ENCODE assay signal across 13 mouse cellular contexts in genomic region chr1:106687435-106688160, GRCm38 (mm10). TPM values are rescaled to one million over a fixed set of nuclear protein-coding genes. Genes with fewer than 3 reads are reported as not detected.
DNase-seq lines count a peak whose midpoint lies in the region; ATAC-seq and TF ChIP-seq lines count a peak whose summit lies in the region.
"Had no signal": no experiment of that assay in that cellular context is flagged by ENCODE, and none has a peak within 500 bp of the region (broad histone marks: within the 10 kb centered on the region; RNA-seq: fewer than 3 reads in every experiment).

No protein-coding gene starts in this region.

- H3K9ac ChIP-seq in hindbrain, embryonic 15.5 days: no peak overlapping the region
- no peak overlapping the region for H3K9ac ChIP-seq in hindbrain, embryonic 12.5 days
- H3K9ac ChIP-seq in liver, postnatal 0 days (replicated peaks): no peak overlapping the region
- H3K9ac ChIP-seq: limb, embryonic 15.5 days had no signal

- ATAC-seq in hindbrain, embryonic 15.5 days (ENCODE audit: low FRiP score, low read depth): 0 out of 2 replicates have a peak, but pooled peaks have one; percentile 11
- no peak for ATAC-seq in hindbrain, embryonic 12.5 days (ENCODE audit: low FRiP score)
- ATAC-seq in activated CD4-positive, CD25-positive, alpha-beta regulatory T cell, adult 4 months: peak; percentile 41
- ATAC-seq in inflammation-experienced regulatory T-cells, adult 6 months: peak; percentile 64
- peak; percentile 17 for ATAC-seq in megakaryocyte progenitor cell, adult 5-6 weeks (replicated peaks; ENCODE audit: poor library complexity)
- ATAC-seq in liver, postnatal 0 days: no peak
- ATAC-seq: forebrain, embryonic 16.5 days had no signal

- no peak overlapping the region for H3K4me3 ChIP-seq in hindbrain, embryonic 15.5 days
- no peak overlapping the region for H3K4me3 ChIP-seq in hindbrain, embryonic 12.5 days
- no peak overlapping the region for H3K4me3 ChIP-seq in liver, postnatal 0 days (ENCODE audit: low read depth, low read length)
- H3K4me3 ChIP-seq: limb, embryonic 15.5 days had no signal

- H3K27ac ChIP-seq in hindbrain, embryonic 15.5 days (replicated peaks): no peak overlapping the region
- H3K27ac ChIP-seq in hindbrain, embryonic 12.5 days: no peak overlapping the region
- H3K27ac ChIP-seq in liver, postnatal 0 days (ENCODE audit: low read depth): no peak overlapping the region
- H3K27ac ChIP-seq: limb, embryonic 15.5 days had no signal

- no peaks in the 10 kb centered on the region for H3K36me3 ChIP-seq in hindbrain, embryonic 15.5 days
- no peaks in the 10 kb centered on the region for H3K36me3 ChIP-seq in hindbrain, embryonic 12.5 days
- H3K36me3 ChIP-seq in liver, postnatal 0 days (replicated peaks; ENCODE audit: insufficient read depth, low read length): no peaks in the 10 kb centered on the region
- H3K36me3 ChIP-seq: limb, embryonic 15.5 days had no signal

- no peak overlapping the region for H3K4me2 ChIP-seq in hindbrain, embryonic 15.5 days
- no peak overlapping the region for H3K4me2 ChIP-seq in hindbrain, embryonic 12.5 days (replicated peaks)
- H3K4me2 ChIP-seq in liver, postnatal 0 days (ENCODE audit: low read depth, low read length): no peak overlapping the region
- H3K4me2 ChIP-seq: limb, embryonic 15.5 days had no signal

- no peaks in the 10 kb centered on the region for H3K27me3 ChIP-seq in hindbrain, embryonic 15.5 days
- H3K27me3 ChIP-seq in hindbrain, embryonic 12.5 days: no peaks in the 10 kb centered on the region
- H3K27me3 ChIP-seq in liver, postnatal 0 days (ENCODE audit: insufficient read depth, low read length): no peaks in the 10 kb centered on the region
- H3K27me3 ChIP-seq: limb, embryonic 15.5 days had no signal

- no peak for TF ChIP-seq CTCF in liver, postnatal 0 days (IDR thresholded peaks at IDR 0.05; ENCODE audit: low read depth)

- no peak for TF ChIP-seq EP300 in liver, postnatal 0 days (IDR thresholded peaks at IDR 0.05; ENCODE audit: low read depth)

- H3K9me3 ChIP-seq in hindbrain, embryonic 15.5 days: no peaks in the 10 kb centered on the region
- H3K9me3 ChIP-seq in hindbrain, embryonic 12.5 days (replicated peaks): no peaks in the 10 kb centered on the region
- no peaks in the 10 kb centered on the region for H3K9me3 ChIP-seq in liver, postnatal 0 days (ENCODE audit: low read length)
- H3K9me3 ChIP-seq: limb, embryonic 15.5 days had no signal

- WGBS in hindbrain, embryonic 15.5 days: 90% methylated on average over 18 of the region's 18 CpGs
- 83% methylated on average over 18 of the region's 18 CpGs for WGBS in hindbrain, embryonic 12.5 days
- 74% methylated on average over 18 of the region's 18 CpGs for WGBS in liver, postnatal 0 days (ENCODE audit: insufficient replicate concordance)

- no peak for DNase-seq in ovary, adult 18-20 months (ENCODE audit: low spot score)
- no peak for DNase-seq in cerebellum, adult 9-11 months
- no peak for DNase-seq in liver, postnatal 0 days
- DNase-seq: adrenal gland, postnatal 14 days; midbrain, embryonic 14.5 days; right cerebral cortex, postnatal 14 days had no signal

- H3K4me1 ChIP-seq in hindbrain, embryonic 15.5 days (replicated peaks): no peaks in the 10 kb centered on the region
- no peaks in the 10 kb centered on the region for H3K4me1 ChIP-seq in hindbrain, embryonic 12.5 days
- H3K4me1 ChIP-seq in liver, postnatal 0 days (ENCODE audit: insufficient read depth): no peaks in the 10 kb centered on the region; the same call in 1 of the 2 replicates

RNA-seq across cellular contexts. Expression of gene Bcl2, which starts 26.5 kb away (rescaled TPM):
- 15.9 and 18.4 TPM in 2 replicates for polyA plus RNA-seq in hindbrain, embryonic 15.5 days (2015; fragmentation: Nextera tagmentation; extraction: Ambion mirVana)
- 12.7 and 15.5 TPM in 2 replicates for polyA plus RNA-seq in hindbrain, embryonic 12.5 days (2016; fragmentation: Nextera tagmentation; extraction: Ambion mirVana)
- polyA plus RNA-seq in activated CD4-positive, CD25-positive, alpha-beta regulatory T cell, adult 4 months (2017; shearing (Covaris generic)): 100 to 1,000 TPM; 116 to 146 TPM
- polyA plus RNA-seq in inflammation-experienced regulatory T-cells, adult 6 months (2017; shearing (Covaris generic)): 100 to 1,000 TPM in 2 of 3 experiments, 10 to 100 TPM in 1; 22.7 to 169 (median 147) TPM
- total RNA-seq in megakaryocyte progenitor cell, adult 5-6 weeks (2015): 30.3 and 32.6 TPM in 2 replicates
- total RNA-seq in megakaryocyte progenitor cell, adult 5-6 weeks (2017): 29.1 and 31.1 TPM in 2 replicates
- polyA plus RNA-seq in liver, postnatal 0 days (2015; fragmentation: Nextera tagmentation; extraction: Ambion mirVana): 0.70 and 0.83 TPM in 2 replicates

Comparison
In these comparisons a context has a peak if more than half of its experiments do, and no peak if none do; other contexts are left out.
1. ATAC-seq: peak in hindbrain, embryonic 15.5 days (single experiment), activated CD4-positive, CD25-positive, alpha-beta regulatory T cell, adult 4 months (single experiment), inflammation-experienced regulatory T-cells, adult 6 months (single experiment) and megakaryocyte progenitor cell, adult 5-6 weeks (single experiment); none in hindbrain, embryonic 12.5 days (single experiment) and liver, postnatal 0 days (single experiment).